Mouse (Mus musculus): Measurements from ENCODE around the gene 9330161L09Rik. TPM values are rescaled to one million over a fixed set of nuclear protein-coding genes. Genes with fewer than 3 reads are reported as not detected.

The 9330161L09Rik gene
- polyA plus RNA-seq, 1 experiment from 2014 or later: 0.34 TPM

- peak within 1 kb of the TSS; percentile 85 for H3K9ac ChIP-seq
- H3K9me3 ChIP-seq (replicated peaks): no peaks in the 10 kb centered on the region; the same call in 1 of the 2 replicates
- no peaks in the 10 kb centered on the region for H3K27me3 ChIP-seq
- no peak within 1 kb of the TSS; the same call in 1 of the 2 replicates for H3K27ac ChIP-seq
- WGBS: 2% methylated on average over 33 of the region's 33 CpGs
- H3K4me3 ChIP-seq: peak within 1 kb of the TSS; percentile 92
- peak within 1 kb of the TSS; percentile 96 for H3K4me2 ChIP-seq
- ATAC-seq: peak; percentile 100
- H3K4me1 ChIP-seq: peaks cover 38% of the 10 kb centered on the region
- H3K36me3 ChIP-seq (ENCODE audit: poor library complexity, severe bottlenecking): peaks cover 16% of the 10 kb centered on the region
Observed at GRCm38 (mm10) chr12:103425729-103426470, 18.3 kb upstream of the 9330161L09Rik start, which contains the start of gene Ddx24. Gene Ddx24 (minus strand): TSS chr12:103425830.

- peak overlapping the region; percentile 96 for H3K4me2 ChIP-seq
- peaks cover 40% of the 10 kb centered on the region for H3K4me1 ChIP-seq
- H3K36me3 ChIP-seq (ENCODE audit: poor library complexity, severe bottlenecking): peaks cover 16% of the 10 kb centered on the region
- no peaks in the 10 kb centered on the region; the same call in 1 of the 2 replicates for H3K9me3 ChIP-seq (replicated peaks)
- no peaks in the 10 kb centered on the region for H3K27me3 ChIP-seq
- ATAC-seq: peak; percentile 0; the same call in 1 of the 2 replicates
- H3K9ac ChIP-seq: peak overlapping the region; percentile 85
- 11% methylated on average over 33 of the region's 33 CpGs for WGBS
- peak overlapping the region; percentile 92 for H3K4me3 ChIP-seq
- no peak overlapping the region; the same call in 1 of the 2 replicates for H3K27ac ChIP-seq
Observed at GRCm38 (mm10) chr12:103425016-103425728, 17.6 kb upstream of the 9330161L09Rik start.

GRCm38 (mm10) chr12:103408144-103408543 lies 524 bp upstream of the 9330161L09Rik start:
- H3K27ac ChIP-seq: no peak overlapping the region
- 91% methylated on average over 10 of the region's 10 CpGs for WGBS
- ATAC-seq: no peak

GRCm38 (mm10) chr12:103404131-103404530 lies 3.5 kb downstream of the 9330161L09Rik start:
- Histone ChIP-seq H3K4me3 (no peak overlapping the region), H3K4me2 (no peak overlapping the region), H3K9ac (no peak overlapping the region), H3K36me3 (ENCODE audit: poor library complexity, severe bottlenecking) (peaks cover 73% of the 10 kb centered on the region), H3K4me1 (no peaks in the 10 kb centered on the region), H3K9me3 (replicated peaks) (no peaks in the 10 kb centered on the region), H3K27me3 (no peaks in the 10 kb centered on the region), H3K27ac (no peak overlapping the region)
- no peak for ATAC-seq
- WGBS: 91% methylated on average over 18 of the region's 18 CpGs

More at GRCm38 (mm10) chr12:103408144-103408543, 524 bp upstream of the 9330161L09Rik start:
- no peak overlapping the region for H3K9ac ChIP-seq
- H3K4me2 ChIP-seq: no peak overlapping the region
- no peaks in the 10 kb centered on the region for H3K4me1 ChIP-seq
- no peaks in the 10 kb centered on the region for H3K9me3 ChIP-seq (replicated peaks)
- no peaks in the 10 kb centered on the region for H3K27me3 ChIP-seq
- H3K36me3 ChIP-seq (ENCODE audit: poor library complexity, severe bottlenecking): peaks cover 96% of the 10 kb centered on the region
- H3K4me3 ChIP-seq: no peak overlapping the region

GRCm38 (mm10) chr12:103396751-103397150 lies 10.9 kb downstream of the 9330161L09Rik start:
- 88% methylated on average over 7 of the region's 7 CpGs for WGBS
- H3K36me3 ChIP-seq (ENCODE audit: poor library complexity, severe bottlenecking): peaks cover 6% of the 10 kb centered on the region; the same call in 1 of the 2 replicates

GRCm38 (mm10) chr12:103395486-103396275 lies 11.9 kb downstream of the 9330161L09Rik start:
- H3K9ac ChIP-seq: no peak overlapping the region
- 82% methylated on average over 12 of the region's 12 CpGs for WGBS
- H3K4me1 ChIP-seq: no peaks in the 10 kb centered on the region
- ATAC-seq: no peak
- no peaks in the 10 kb centered on the region for H3K9me3 ChIP-seq (replicated peaks)
- no peak overlapping the region for H3K4me2 ChIP-seq
- H3K36me3 ChIP-seq (ENCODE audit: poor library complexity, severe bottlenecking): no peaks in the 10 kb centered on the region
- H3K4me3 ChIP-seq: no peak overlapping the region
- H3K27ac ChIP-seq: no peak overlapping the region
- no peaks in the 10 kb centered on the region for H3K27me3 ChIP-seq

More at GRCm38 (mm10) chr12:103396751-103397150, 10.9 kb downstream of the 9330161L09Rik start:
- H3K27me3 ChIP-seq: no peaks in the 10 kb centered on the region
- H3K4me3 ChIP-seq: no peak overlapping the region
- no peaks in the 10 kb centered on the region for H3K9me3 ChIP-seq (replicated peaks)
- H3K9ac ChIP-seq: no peak overlapping the region
- no peaks in the 10 kb centered on the region for H3K4me1 ChIP-seq
- H3K27ac ChIP-seq: no peak overlapping the region
- H3K4me2 ChIP-seq: no peak overlapping the region
- ATAC-seq: no peak

- Histone ChIP-seq H3K9me3 (replicated peaks) (no peaks in the 10 kb centered on the region), H3K9ac (no peak overlapping the region), H3K4me2 (no peak overlapping the region), H3K27ac (no peak overlapping the region), H3K27me3 (no peaks in the 10 kb centered on the region), H3K4me1 (peaks cover 14% of the 10 kb centered on the region), H3K4me3 (no peak overlapping the region), H3K36me3 (ENCODE audit: poor library complexity, severe bottlenecking) (no peaks in the 10 kb centered on the region)
- 83% methylated on average over 6 of the region's 6 CpGs for WGBS
- ATAC-seq: no peak
Observed at GRCm38 (mm10) chr12:103393528-103393927, 14.1 kb downstream of the 9330161L09Rik start.

GRCm38 (mm10) chr12:103391098-103391497 lies 16.5 kb downstream of the 9330161L09Rik start:
- ATAC-seq: no peak
- Histone ChIP-seq H3K4me1 (peaks cover 14% of the 10 kb centered on the region), H3K27me3 (no peaks in the 10 kb centered on the region), H3K9me3 (replicated peaks) (no peaks in the 10 kb centered on the region), H3K4me3 (no peak overlapping the region), H3K9ac (peak overlapping the region; percentile 16; the same call in 1 of the 2 replicates), H3K36me3 (ENCODE audit: poor library complexity, severe bottlenecking) (no peaks in the 10 kb centered on the region), H3K27ac (no peak overlapping the region), H3K4me2 (no peak overlapping the region)
- WGBS: 91% methylated on average over 7 of the region's 7 CpGs

- Histone ChIP-seq H3K27me3 (no peaks in the 10 kb centered on the region), H3K27ac (no peak overlapping the region), H3K4me2 (0 out of 2 replicates have a peak overlapping the region, but pooled peaks have one; percentile 10), H3K36me3 (ENCODE audit: poor library complexity, severe bottlenecking) (no peaks in the 10 kb centered on the region), H3K4me1 (peaks cover 14% of the 10 kb centered on the region), H3K9me3 (replicated peaks) (no peaks in the 10 kb centered on the region), H3K9ac (no peak overlapping the region), H3K4me3 (no peak overlapping the region)
- WGBS: 75% methylated on average over 4 of the region's 4 CpGs
- no peak for ATAC-seq
Observed at GRCm38 (mm10) chr12:103389982-103390381, 17.6 kb downstream of the 9330161L09Rik start.

- Histone ChIP-seq H3K27ac (no peak overlapping the region), H3K27me3 (no peaks in the 10 kb centered on the region), H3K4me2 (peak overlapping the region; percentile 87), H3K36me3 (ENCODE audit: poor library complexity, severe bottlenecking) (no peaks in the 10 kb centered on the region), H3K4me3 (peak overlapping the region; percentile 77), H3K9me3 (replicated peaks) (no peaks in the 10 kb centered on the region), H3K9ac (peak overlapping the region; percentile 94), H3K4me1 (peaks cover 14% of the 10 kb centered on the region)
- ATAC-seq: no peak
- 53% methylated on average over 2 of the region's 2 CpGs for WGBS
Observed at GRCm38 (mm10) chr12:103389348-103389727, 18.3 kb downstream of the 9330161L09Rik start.

- H3K27me3 ChIP-seq: no peaks in the 10 kb centered on the region
- peak within 1 kb of the TSS; percentile 94 for H3K9ac ChIP-seq
- WGBS: under 1% methylated on average over 57 of the region's 58 CpGs
- peak; percentile 100 for ATAC-seq
- H3K4me2 ChIP-seq: peak within 1 kb of the TSS; percentile 87
- H3K4me1 ChIP-seq: peaks cover 14% of the 10 kb centered on the region
- H3K9me3 ChIP-seq (replicated peaks): no peaks in the 10 kb centered on the region
- peak within 1 kb of the TSS; percentile 42; the same call in 1 of the 2 replicates for H3K27ac ChIP-seq
- no peaks in the 10 kb centered on the region for H3K36me3 ChIP-seq (ENCODE audit: poor library complexity, severe bottlenecking)
- H3K4me3 ChIP-seq: peak within 1 kb of the TSS; percentile 77
Observed at GRCm38 (mm10) chr12:103388505-103389347, 18.9 kb downstream of the 9330161L09Rik start, which contains the start of gene Otub2. Gene Otub2 (plus strand): TSS chr12:103388682.

All from forebrain, embryonic 13.5 days (tissue).